Mouse (Mus musculus): ENCODE data around the gene Sbsn.
"Not testable (repeated sequence)": the region's sequence is repeated elsewhere in the genome, so short reads cannot be mapped to it uniquely, and the experiment has no call there.

The Sbsn gene

GRCm38 (mm10) chr7:30751086-30751669 is at the start of gene Sbsn:
TSS of gene Sbsn (plus strand) at chr7:30751471.
- DNase-seq (ENCODE audit: low spot score), result no peak

- no peak for DNase-seq (ENCODE audit: low spot score)
These were observed 44.9 kb upstream of the Sbsn start for GRCm38 (mm10) chr7:30706214-30706882.

GRCm38 (mm10) chr7:30707441-30707840 is 43.8 kb upstream of the Sbsn start:
- DNase-seq (ENCODE audit: low spot score), result no peak

- DNase-seq (ENCODE audit: low spot score), result no peak
These were observed 39.3 kb upstream of the Sbsn start, which contains the start of gene Atp4a for GRCm38 (mm10) chr7:30711942-30712341. TSS of gene Atp4a (plus strand) at chr7:30712209.

GRCm38 (mm10) chr7:30717006-30717715 is 34.1 kb upstream of the Sbsn start:
- DNase-seq (ENCODE audit: low spot score), result peak; percentile 84

GRCm38 (mm10) chr7:30717716-30718046 is 33.6 kb upstream of the Sbsn start:
- no peak for DNase-seq (ENCODE audit: low spot score)

GRCm38 (mm10) chr7:30719669-30720068 is 31.6 kb upstream of the Sbsn start:
- DNase-seq (ENCODE audit: low spot score), result no peak

- DNase-seq (ENCODE audit: low spot score), result no peak
These were observed 30.0 kb upstream of the Sbsn start for GRCm38 (mm10) chr7:30721286-30721685.

GRCm38 (mm10) chr7:30723274-30723953 is 27.9 kb upstream of the Sbsn start:
- no peak for DNase-seq (ENCODE audit: low spot score)

GRCm38 (mm10) chr7:30728214-30728613 is 23.1 kb upstream of the Sbsn start:
- DNase-seq (ENCODE audit: low spot score), result no peak

- peak; percentile 20 for DNase-seq (ENCODE audit: low spot score)
These were observed 22.4 kb upstream of the Sbsn start for GRCm38 (mm10) chr7:30728739-30729395.

GRCm38 (mm10) chr7:30729396-30730063 is 21.7 kb upstream of the Sbsn start, which contains the start of gene Tmem147:
TSS of gene Tmem147 (minus strand) at chr7:30729540.
- peak; percentile 95 for DNase-seq (ENCODE audit: low spot score)

- not testable (repeated sequence) for DNase-seq (ENCODE audit: low spot score)
These were observed 21.1 kb upstream of the Sbsn start for GRCm38 (mm10) chr7:30730064-30730722.

GRCm38 (mm10) chr7:30736211-30736610 is 15.1 kb upstream of the Sbsn start:
- DNase-seq (ENCODE audit: low spot score), result no peak

- not testable (repeated sequence) for DNase-seq (ENCODE audit: low spot score)
These were observed 8.7 kb upstream of the Sbsn start for GRCm38 (mm10) chr7:30742570-30742969.

- DNase-seq (ENCODE audit: low spot score), result not testable (repeated sequence)
These were observed 7.7 kb upstream of the Sbsn start, which contains the start of gene Gapdhs for GRCm38 (mm10) chr7:30743617-30744016. TSS of gene Gapdhs (minus strand) at chr7:30743681.

GRCm38 (mm10) chr7:30744022-30744598 is 7.2 kb upstream of the Sbsn start:
- peak; percentile 25 for DNase-seq (ENCODE audit: low spot score)

- no peak for DNase-seq (ENCODE audit: low spot score)
These were observed 3.6 kb upstream of the Sbsn start for GRCm38 (mm10) chr7:30747525-30748204.

GRCm38 (mm10) chr7:30749824-30750606 is 1.3 kb upstream of the Sbsn start:
- DNase-seq (ENCODE audit: low spot score), result no peak
